Mouse (Mus musculus) stomach, postnatal 0 days (tissue): ENCODE measurements around the gene Ptpn20.

Experiments
- CTCF ChIP-seq: IDR thresholded peaks from 2 replicates; pipeline ENCODE4 v1.5.1; 2016; ENCODE audit warnings: antibody characterized with exemption, low read depth, mild to moderate bottlenecking, moderate library complexity
- EP300 ChIP-seq: optimal IDR thresholded peaks from 2 replicates; pipeline ENCODE3; 2016; ENCODE audit warnings: antibody characterized with exemption

DNA sequence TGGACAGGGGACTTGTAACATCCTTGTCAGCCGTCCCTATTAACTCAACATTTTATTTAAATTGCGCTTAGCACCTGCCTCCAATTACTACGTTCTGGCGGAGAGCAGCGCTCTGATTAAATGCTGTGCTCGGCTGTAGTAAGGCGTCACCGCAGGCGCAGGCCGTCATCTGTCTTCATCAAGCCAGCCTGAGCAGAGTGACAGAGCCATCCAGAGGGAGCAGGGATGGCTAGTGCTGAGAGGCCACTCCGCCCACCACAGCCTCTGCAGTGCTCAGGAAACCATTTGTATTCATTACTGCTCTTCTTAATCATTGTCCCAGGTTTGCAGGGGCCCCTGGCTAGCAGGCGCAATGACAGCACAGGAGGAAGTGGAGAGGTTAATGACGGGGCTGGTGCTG, 94.7 kb downstream of the Ptpn20 start:
- TF ChIP-seq CTCF: no peak
- no peak for TF ChIP-seq EP300
